Mouse (Mus musculus): Measurements from ENCODE around the gene Tmem108. TPM values are rescaled to one million over a fixed set of nuclear protein-coding genes. Genes with fewer than 3 reads are reported as not detected.
A peak's percentile ranks its signal among the peaks of the same experiment; 100 is the strongest.

The Tmem108 gene
- polyA plus RNA-seq, 1 experiment from 2014 or later = 8.5 TPM

- no peak overlapping the region for H3K27ac ChIP-seq (replicated peaks)
- no peak overlapping the region for H3K9ac ChIP-seq
- WGBS = 80% methylated on average over 8 of the region's 8 CpGs
- no peaks in the 10 kb centered on the region for H3K27me3 ChIP-seq
- H3K4me3 ChIP-seq (replicated peaks) = no peak overlapping the region
- H3K4me2 ChIP-seq (replicated peaks) = no peak overlapping the region
- no peak for ATAC-seq (ENCODE audit: insufficient number of reproducible peaks, low FRiP score, low TSS enrichment, low read depth)
- H3K36me3 ChIP-seq = no peaks in the 10 kb centered on the region
- H3K4me1 ChIP-seq = no peaks in the 10 kb centered on the region
- no peaks in the 10 kb centered on the region for H3K9me3 ChIP-seq (replicated peaks)
These were observed 134.2 kb downstream of the Tmem108 start for GRCm38 (mm10) chr9:103627404-103627900.

- Histone ChIP-seq H3K4me2 (replicated peaks) (no peak overlapping the region), H3K4me1 (no peaks in the 10 kb centered on the region), H3K9me3 (replicated peaks) (no peaks in the 10 kb centered on the region), H3K36me3 (no peaks in the 10 kb centered on the region), H3K27me3 (no peaks in the 10 kb centered on the region), H3K4me3 (replicated peaks) (no peak overlapping the region), H3K9ac (no peak overlapping the region), H3K27ac (replicated peaks) (no peak overlapping the region)
- WGBS = 84% methylated on average over 4 of the region's 4 CpGs
- ATAC-seq (ENCODE audit: insufficient number of reproducible peaks, low FRiP score, low TSS enrichment, low read depth) = no peak
These were observed 135.5 kb downstream of the Tmem108 start for GRCm38 (mm10) chr9:103626156-103626555.

GRCm38 (mm10) chr9:103624649-103625048 lies 137.0 kb downstream of the Tmem108 start:
- Histone ChIP-seq H3K4me1 (no peaks in the 10 kb centered on the region), H3K9ac (no peak overlapping the region), H3K4me2 (replicated peaks) (no peak overlapping the region), H3K27ac (replicated peaks) (no peak overlapping the region), H3K27me3 (no peaks in the 10 kb centered on the region), H3K9me3 (replicated peaks) (no peaks in the 10 kb centered on the region), H3K4me3 (replicated peaks) (no peak overlapping the region), H3K36me3 (no peaks in the 10 kb centered on the region)
- WGBS = 40% methylated on average over 1 of the region's 1 CpGs
- ATAC-seq (ENCODE audit: insufficient number of reproducible peaks, low FRiP score, low TSS enrichment, low read depth) = 0 out of 2 replicates have a peak, but pooled peaks have one; percentile 43

- Histone ChIP-seq H3K4me3 (replicated peaks) (no peak overlapping the region), H3K27me3 (no peaks in the 10 kb centered on the region), H3K9me3 (replicated peaks) (no peaks in the 10 kb centered on the region), H3K4me2 (replicated peaks) (no peak overlapping the region), H3K9ac (no peak overlapping the region), H3K4me1 (no peaks in the 10 kb centered on the region), H3K36me3 (no peaks in the 10 kb centered on the region), H3K27ac (replicated peaks) (no peak overlapping the region)
- WGBS = 68% methylated on average over 19 of the region's 19 CpGs
- peak; percentile 57 for ATAC-seq (ENCODE audit: insufficient number of reproducible peaks, low FRiP score, low TSS enrichment, low read depth)
These were observed 137.9 kb downstream of the Tmem108 start for GRCm38 (mm10) chr9:103623560-103624316.

- no peaks in the 10 kb centered on the region for H3K27me3 ChIP-seq
- no peak overlapping the region for H3K9ac ChIP-seq
- H3K27ac ChIP-seq (replicated peaks) = no peak overlapping the region
- no peak for ATAC-seq (ENCODE audit: insufficient number of reproducible peaks, low FRiP score, low TSS enrichment, low read depth)
- no peaks in the 10 kb centered on the region for H3K36me3 ChIP-seq
- H3K4me3 ChIP-seq (replicated peaks) = no peak overlapping the region
- H3K4me1 ChIP-seq = no peaks in the 10 kb centered on the region
- no peak overlapping the region for H3K4me2 ChIP-seq (replicated peaks)
- H3K9me3 ChIP-seq (replicated peaks) = no peaks in the 10 kb centered on the region
- 83% methylated on average over 5 of the region's 5 CpGs for WGBS
These were observed 138.6 kb downstream of the Tmem108 start for GRCm38 (mm10) chr9:103622988-103623387.

- Histone ChIP-seq H3K9me3 (replicated peaks) (no peaks in the 10 kb centered on the region), H3K27ac (replicated peaks) (no peak overlapping the region), H3K4me2 (replicated peaks) (no peak overlapping the region), H3K4me3 (replicated peaks) (no peak overlapping the region), H3K4me1 (no peaks in the 10 kb centered on the region), H3K27me3 (no peaks in the 10 kb centered on the region), H3K36me3 (no peaks in the 10 kb centered on the region), H3K9ac (no peak overlapping the region)
- 85% methylated on average over 2 of the region's 2 CpGs for WGBS
- no peak for ATAC-seq (ENCODE audit: insufficient number of reproducible peaks, low FRiP score, low TSS enrichment, low read depth)
These were observed 139.8 kb downstream of the Tmem108 start for GRCm38 (mm10) chr9:103621870-103622269.

- H3K4me1 ChIP-seq = no peaks in the 10 kb centered on the region
- no peaks in the 10 kb centered on the region for H3K36me3 ChIP-seq
- ATAC-seq (ENCODE audit: insufficient number of reproducible peaks, low FRiP score, low TSS enrichment, low read depth) = no peak
- no peak overlapping the region for H3K4me2 ChIP-seq (replicated peaks)
- no peaks in the 10 kb centered on the region for H3K9me3 ChIP-seq (replicated peaks)
- no peaks in the 10 kb centered on the region for H3K27me3 ChIP-seq
- no peak overlapping the region for H3K4me3 ChIP-seq (replicated peaks)
- no peak overlapping the region for H3K27ac ChIP-seq (replicated peaks)
- no peak overlapping the region for H3K9ac ChIP-seq
- WGBS = 84% methylated on average over 8 of the region's 8 CpGs
These were observed 141.0 kb downstream of the Tmem108 start for GRCm38 (mm10) chr9:103620517-103621212.

- no peak overlapping the region for H3K9ac ChIP-seq
- WGBS = 85% methylated on average over 4 of the region's 4 CpGs
- H3K36me3 ChIP-seq = no peaks in the 10 kb centered on the region
- no peak for ATAC-seq (ENCODE audit: insufficient number of reproducible peaks, low FRiP score, low TSS enrichment, low read depth)
- H3K27me3 ChIP-seq = no peaks in the 10 kb centered on the region
- H3K4me3 ChIP-seq (replicated peaks) = no peak overlapping the region
- no peak overlapping the region for H3K27ac ChIP-seq (replicated peaks)
- H3K4me2 ChIP-seq (replicated peaks) = no peak overlapping the region
- no peaks in the 10 kb centered on the region for H3K4me1 ChIP-seq
- no peaks in the 10 kb centered on the region for H3K9me3 ChIP-seq (replicated peaks)
These were observed 147.4 kb downstream of the Tmem108 start for GRCm38 (mm10) chr9:103614260-103614659.

- Histone ChIP-seq H3K27me3 (no peaks in the 10 kb centered on the region), H3K4me3 (replicated peaks) (no peak overlapping the region), H3K27ac (replicated peaks) (no peak overlapping the region), H3K4me1 (no peaks in the 10 kb centered on the region), H3K36me3 (no peaks in the 10 kb centered on the region), H3K9me3 (replicated peaks) (no peaks in the 10 kb centered on the region), H3K4me2 (replicated peaks) (no peak overlapping the region), H3K9ac (no peak overlapping the region)
- WGBS = 81% methylated on average over 13 of the region's 13 CpGs
- ATAC-seq (ENCODE audit: insufficient number of reproducible peaks, low FRiP score, low TSS enrichment, low read depth) = no peak
These were observed 153.2 kb downstream of the Tmem108 start for GRCm38 (mm10) chr9:103608161-103609058.

- Histone ChIP-seq H3K4me3 (replicated peaks) (no peak overlapping the region), H3K9me3 (replicated peaks) (no peaks in the 10 kb centered on the region), H3K27ac (replicated peaks) (no peak overlapping the region), H3K27me3 (no peaks in the 10 kb centered on the region), H3K4me2 (replicated peaks) (no peak overlapping the region), H3K36me3 (no peaks in the 10 kb centered on the region), H3K4me1 (no peaks in the 10 kb centered on the region), H3K9ac (no peak overlapping the region)
- ATAC-seq (ENCODE audit: insufficient number of reproducible peaks, low FRiP score, low TSS enrichment, low read depth) = no peak
- whole genome bisulfite sequencing = 52% methylated on average over 1 of the region's 1 CpGs
These were observed 155.6 kb downstream of the Tmem108 start for GRCm38 (mm10) chr9:103606056-103606455.

- Histone ChIP-seq H3K4me1 (no peaks in the 10 kb centered on the region), H3K9ac (no peak overlapping the region), H3K9me3 (replicated peaks) (no peaks in the 10 kb centered on the region), H3K27me3 (no peaks in the 10 kb centered on the region), H3K36me3 (no peaks in the 10 kb centered on the region), H3K4me3 (replicated peaks) (no peak overlapping the region), H3K27ac (replicated peaks) (no peak overlapping the region), H3K4me2 (replicated peaks) (no peak overlapping the region)
- no peak for ATAC-seq (ENCODE audit: insufficient number of reproducible peaks, low FRiP score, low TSS enrichment, low read depth)
- 61% methylated on average over 6 of the region's 6 CpGs for WGBS
These were observed 157.8 kb downstream of the Tmem108 start for GRCm38 (mm10) chr9:103603792-103604191.
